Mouse (Mus musculus) urinary bladder, postnatal 14 days (tissue): Measurements from ENCODE around the gene Hsd11b2.

Experiments
- DNase-seq: peaks from one replicate; pipeline ENCODE4 v3.0.0; 2021; ENCODE audit warnings: low spot score

Hsd11b2 gene

DNA sequence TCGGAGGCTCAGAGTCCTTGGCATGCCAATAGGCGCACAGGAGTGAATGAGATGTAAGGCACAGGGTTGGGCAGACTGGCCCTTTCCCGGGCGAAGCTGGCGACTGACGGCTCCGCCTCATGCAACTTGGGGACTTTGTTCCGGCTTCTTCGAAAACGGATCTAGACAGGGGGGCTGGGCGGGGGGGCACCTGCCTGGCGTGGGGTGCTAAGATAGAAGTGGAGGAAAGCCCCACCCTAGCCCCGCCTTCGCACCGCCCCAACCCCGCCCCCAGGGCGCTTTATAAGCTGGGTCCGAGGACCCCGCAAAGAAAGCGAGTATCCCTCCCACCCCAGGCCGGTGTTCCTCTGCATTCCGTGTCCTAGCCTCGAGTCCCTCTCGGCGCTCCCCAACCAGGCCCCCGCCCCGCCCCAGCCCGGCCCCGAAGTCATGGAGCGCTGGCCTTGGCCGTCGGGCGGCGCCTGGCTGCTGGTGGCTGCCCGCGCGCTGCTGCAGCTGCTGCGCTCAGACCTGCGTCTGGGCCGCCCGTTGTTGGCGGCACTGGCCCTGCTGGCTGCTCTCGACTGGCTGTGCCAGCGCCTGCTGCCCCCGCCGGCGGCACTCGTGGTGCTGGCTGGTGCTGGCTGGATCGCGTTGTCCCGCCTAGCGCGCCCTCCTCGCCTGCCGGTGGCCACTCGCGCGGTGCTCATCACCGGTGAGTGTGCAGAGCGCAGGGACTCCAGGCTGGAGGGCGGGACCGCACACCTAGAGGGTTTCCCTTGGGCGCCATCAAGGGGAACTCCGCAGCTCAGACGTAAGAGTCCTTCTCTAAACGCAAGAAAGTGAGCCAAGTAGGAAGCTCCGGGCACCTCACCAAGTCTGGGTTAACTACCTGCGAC lies at the start of gene Hsd11b2:
Hsd11b2 (plus strand) TSS at position 320 of the 878 bp plus-strand sequence.
- DNase-seq = peak; percentile 42

DNA sequence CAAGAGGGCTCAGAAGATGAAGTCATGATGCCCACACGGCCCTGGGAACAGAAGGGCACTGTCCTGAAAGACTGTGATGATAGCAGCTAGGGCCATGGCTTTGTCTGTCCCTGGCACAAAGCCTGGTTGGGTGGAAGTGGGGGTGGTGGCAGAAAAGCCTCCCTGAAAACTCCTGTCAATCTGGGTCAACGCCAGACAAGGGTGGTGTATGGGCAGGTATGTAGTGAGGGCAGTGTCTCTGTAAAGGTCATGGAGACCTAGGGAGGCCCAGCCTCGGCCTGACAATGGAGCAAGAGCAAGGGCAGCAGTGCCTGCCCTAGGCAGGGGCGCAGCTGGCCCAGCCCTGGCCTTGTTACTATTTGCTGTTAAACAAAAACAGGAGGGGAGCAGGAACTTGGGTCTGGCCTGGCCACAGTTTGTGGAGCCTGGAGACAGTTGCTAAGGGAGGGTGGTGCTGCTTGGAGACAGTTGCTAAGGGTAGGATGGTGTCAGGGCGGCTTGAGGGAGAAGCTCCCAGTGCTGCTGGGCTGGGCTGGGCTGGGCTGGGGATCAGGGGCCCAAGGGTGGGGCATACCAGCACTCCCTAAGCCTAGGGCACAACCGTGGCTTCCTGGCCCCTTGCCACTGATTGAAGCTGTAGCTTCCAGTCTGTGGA lies 49.4 kb upstream of the Hsd11b2 start:
- no peak for DNase-seq

DNA sequence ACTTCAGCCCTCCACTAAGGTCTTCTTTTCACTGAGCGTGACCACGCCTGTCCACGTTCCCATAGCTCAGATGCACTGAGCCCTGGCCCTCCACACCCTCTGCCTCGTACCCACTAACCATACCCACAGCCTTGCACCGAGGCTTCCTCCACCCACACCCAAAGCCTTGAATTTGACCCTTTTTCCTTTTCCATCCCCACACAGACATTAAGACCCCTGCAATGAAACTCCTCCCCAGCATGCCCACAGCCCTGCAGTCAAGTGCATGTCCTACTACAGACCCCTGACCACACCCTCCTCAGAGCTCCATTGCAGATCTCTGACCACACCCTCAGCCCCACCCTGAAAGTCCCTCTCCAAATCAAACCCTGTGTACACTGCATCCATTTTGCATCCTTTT lies 48.7 kb upstream of the Hsd11b2 start:
- DNase-seq = no peak

DNA sequence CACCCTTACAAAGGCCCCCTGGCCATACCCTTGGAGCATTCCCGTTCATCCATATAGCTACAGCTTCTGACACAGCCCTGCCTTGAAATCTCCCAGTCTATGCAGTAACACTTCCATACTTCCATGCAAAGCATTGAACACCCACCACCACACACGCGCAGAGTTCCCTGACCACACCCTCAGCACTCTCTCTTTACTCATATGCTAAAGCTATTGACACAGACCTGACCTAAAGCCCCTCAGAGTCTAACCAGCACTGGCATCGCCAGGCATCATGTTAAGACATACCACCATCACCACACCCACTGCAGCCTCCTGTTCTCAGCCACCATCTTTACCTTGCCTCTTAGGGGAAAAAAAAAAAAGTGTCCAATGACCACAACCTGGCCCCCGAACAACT lies 48.3 kb upstream of the Hsd11b2 start:
- DNase-seq = no peak

DNA sequence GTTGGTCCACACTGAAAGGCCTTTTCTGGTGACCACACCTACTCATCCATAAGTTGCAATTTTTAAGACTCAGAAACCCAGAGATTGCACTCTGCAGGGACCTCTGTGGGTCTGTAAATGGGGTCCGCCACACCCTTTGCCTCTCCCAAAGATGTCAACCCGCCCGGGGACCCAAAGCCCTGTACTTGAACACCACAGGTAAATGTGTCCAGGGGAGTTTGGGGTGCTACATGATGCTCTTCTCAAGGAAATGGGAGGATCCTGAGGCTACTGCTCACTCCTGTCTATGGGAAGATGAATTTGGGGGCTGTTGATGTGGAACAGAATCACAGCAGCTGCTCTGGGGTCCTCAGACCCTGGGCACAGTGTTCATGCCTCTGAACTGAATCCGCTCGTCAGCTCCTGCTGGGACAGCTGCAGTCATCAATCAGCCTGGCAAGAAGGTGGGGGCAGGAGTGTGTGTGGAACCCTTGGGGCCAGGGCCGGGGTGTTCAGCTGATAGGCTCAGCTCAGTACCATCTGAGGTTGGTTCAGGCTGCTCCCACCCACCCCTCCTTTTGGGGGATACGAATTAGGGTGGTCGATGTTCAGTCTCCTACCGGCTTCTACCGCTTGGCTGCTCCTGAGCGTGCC lies 47.8 kb upstream of the Hsd11b2 start:
- DNase-seq = no peak

DNA sequence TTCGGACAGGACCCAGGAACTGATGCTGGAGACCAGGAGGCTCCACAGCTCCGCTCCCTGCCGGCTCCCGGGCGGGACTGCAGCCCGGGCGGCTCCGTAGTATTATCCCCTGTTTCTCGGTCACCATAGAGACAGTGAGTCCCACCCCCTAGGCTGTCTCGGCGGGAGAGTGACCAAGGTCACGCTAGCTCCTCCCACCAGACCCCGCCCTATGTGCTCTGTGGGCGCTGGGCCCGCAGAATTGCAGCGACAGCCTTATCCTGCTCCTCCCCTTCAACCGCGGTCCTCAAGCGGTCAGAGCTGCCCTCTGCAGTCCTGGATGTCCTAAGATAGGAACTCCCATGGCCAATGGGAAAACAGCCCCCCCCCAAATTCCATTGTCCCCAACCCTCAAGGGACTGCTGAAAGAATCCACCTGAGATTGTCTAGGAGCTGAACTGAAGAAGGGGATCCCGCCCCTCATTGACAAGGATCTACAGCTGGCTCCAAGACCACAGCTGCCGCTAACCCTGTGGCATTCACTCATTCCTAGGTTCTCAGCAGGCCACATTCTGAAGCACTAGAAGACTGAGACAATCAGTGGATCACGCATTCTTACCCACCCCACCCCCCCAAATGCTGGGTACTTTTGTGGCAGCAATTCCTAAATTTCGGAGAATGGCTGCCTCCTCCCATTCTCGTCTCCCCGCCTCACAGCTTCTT lies 47.1 kb upstream of the Hsd11b2 start, which contains the start of gene Tppp3:
Tppp3 (minus strand) TSS at position 213 of the 702 bp plus-strand sequence.
- DNase-seq = peak; percentile 91

DNA sequence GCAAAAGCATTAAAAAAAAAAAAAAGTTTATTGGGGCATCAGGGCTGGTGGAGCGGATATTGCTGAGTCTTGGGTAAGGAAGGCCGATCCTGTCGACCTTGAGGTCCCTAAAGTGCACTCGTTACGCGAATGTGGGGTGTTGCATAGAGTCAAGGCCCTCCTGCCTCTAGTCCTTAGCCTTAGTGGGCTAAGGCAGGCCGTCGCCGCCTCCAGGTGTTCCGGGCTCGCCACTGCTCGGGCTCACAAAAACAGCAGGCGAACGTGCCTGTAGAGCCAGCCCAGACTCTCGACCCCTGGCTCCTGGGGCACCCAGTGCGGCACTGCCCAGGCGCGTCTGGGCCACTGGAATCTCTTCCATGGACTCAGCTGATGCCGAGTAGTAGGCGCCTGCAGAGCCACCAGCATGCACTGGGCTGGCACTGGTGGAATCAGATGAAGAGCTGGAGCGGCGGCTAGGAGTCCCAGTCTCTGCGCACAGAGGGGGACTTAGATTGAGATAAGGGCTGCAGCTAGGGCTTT lies 46.1 kb upstream of the Hsd11b2 start:
- DNase-seq = no peak

DNA sequence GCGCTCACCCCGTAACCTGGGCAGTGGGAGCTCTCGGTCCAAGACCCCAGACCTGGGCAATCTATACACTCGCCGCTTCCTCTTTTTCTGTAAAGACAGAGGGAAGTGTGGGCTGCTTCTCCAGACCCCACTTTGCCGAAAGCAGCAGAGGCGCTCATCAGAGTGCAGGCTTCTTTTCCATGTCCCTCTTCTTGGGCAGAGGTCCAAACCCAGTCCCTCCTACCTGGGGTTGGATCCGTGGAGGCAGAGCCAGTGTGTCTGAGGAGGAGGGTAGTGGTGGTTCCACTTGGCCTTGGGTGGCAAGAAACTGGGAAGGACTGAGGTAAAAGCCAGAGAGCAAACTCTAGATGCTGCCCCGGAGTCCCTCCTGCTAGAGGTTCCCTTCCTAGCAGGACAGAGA lies 45.6 kb upstream of the Hsd11b2 start:
- DNase-seq = no peak

DNA sequence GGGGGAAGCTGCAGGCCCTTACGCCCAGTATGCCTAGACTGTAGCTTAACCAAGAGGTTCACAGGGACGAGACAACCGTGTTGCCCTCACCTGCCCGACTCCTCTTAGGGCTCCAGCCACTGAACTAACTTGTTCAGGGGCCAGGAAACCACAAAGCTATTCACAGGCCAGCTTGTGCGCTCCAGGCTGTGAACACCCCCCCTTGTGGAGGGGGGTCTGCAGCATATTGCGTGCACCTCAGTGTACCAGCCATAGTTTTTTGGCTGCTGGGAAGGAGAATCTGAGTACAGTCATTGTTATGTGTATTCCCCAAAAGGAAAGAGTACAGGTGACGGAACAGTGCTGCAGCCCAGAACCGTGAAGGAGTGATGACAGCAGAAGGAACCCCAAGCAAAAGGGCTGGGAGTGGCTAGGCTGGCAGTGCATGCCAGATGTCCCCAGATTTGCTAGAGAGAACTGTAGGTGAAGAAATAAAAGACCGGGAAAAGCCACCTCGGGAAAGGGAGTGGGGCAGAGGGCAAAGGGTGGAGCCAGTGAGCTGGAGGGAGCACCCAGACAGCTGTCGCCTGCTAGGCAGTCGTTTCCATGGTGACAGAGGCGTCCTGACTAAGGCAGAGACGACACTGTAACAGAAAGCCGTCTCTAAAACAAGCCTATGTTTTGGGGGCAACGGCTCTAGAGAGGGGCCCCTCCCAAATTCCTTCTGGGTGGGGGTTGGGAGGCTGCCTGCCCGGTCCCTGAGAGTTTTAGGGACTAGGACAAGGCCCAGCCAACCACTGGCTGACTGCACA lies 44.5 kb upstream of the Hsd11b2 start:
- no peak for DNase-seq

DNA sequence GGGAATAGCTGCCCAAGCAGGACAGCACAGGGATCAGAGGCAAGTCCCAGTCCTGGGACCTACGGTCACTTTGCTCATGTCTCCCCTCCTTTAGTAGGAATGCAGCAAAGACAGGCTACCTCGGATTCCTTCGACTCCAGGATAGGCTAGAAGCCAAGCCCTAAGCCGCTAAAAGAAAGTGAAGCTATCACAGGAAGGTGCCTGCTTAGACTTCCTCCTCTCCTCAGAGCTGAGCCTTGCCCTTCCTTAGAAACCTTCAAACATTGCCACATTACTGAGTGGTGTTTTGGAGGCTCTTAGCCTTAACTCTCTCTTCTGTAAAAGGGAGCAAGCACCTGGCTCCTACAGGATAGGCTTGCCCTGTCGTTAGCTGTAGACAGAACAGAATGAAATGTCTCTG lies 43.9 kb upstream of the Hsd11b2 start:
- no peak for DNase-seq

DNA sequence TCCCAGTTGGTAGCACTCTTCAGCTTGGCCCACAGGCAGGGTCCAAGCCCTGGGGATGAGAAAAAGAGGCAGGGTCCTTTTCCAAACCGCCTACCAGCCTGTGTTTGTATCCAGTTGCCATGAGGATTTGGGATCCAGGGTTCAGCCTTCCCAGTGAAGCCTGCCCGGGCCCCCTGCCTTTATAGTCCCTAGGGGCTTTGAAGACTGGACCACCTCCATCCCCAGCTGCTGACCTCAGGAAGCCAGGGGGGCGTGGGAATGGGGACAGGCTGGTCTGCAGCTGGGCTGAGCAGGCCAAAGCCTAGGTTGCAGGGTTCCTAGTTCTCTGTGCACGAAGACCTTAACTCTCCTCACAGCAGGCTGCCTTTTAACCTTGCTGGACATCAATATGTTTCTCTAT lies 43.3 kb upstream of the Hsd11b2 start:
- DNase-seq = no peak

DNA sequence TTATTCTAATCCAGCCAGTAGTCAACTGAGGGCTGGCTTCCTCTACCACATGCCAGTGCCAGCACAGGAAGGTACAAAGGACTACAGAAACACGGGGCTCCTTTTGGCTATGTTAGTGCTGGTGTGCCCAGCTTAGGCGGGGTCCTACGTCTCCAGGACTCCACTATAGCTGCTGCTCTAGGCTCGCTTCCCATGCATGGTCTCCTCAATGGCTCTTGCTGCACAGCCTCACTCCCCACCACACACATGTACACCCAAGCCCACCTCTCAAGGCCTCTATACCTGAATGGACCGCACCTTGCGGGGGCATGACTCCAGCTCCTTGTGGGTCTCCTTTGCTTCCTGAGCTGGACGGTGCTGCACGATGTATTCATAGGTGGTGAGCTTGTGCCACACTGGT lies 42.8 kb upstream of the Hsd11b2 start:
- no peak for DNase-seq

DNA sequence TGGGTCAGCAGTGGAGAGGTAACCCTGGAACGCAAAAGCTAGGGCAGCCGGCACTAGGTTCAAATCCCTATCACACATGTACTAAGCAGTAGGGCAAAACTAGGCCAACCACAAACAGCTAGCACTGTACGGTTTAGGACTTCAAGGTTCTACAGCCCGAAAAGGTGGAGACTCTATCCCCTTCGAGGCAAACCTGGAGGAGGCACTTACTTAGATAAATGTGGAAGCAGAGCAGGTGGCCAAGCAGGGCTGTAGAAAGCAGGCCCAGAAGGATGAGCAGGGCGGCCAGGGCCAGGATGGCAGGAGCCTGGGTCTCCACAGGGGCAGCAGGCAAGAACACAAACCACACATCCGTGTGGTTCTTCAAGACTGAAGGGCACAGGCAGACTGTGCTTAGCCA lies 42.4 kb upstream of the Hsd11b2 start:
- no peak for DNase-seq

DNA sequence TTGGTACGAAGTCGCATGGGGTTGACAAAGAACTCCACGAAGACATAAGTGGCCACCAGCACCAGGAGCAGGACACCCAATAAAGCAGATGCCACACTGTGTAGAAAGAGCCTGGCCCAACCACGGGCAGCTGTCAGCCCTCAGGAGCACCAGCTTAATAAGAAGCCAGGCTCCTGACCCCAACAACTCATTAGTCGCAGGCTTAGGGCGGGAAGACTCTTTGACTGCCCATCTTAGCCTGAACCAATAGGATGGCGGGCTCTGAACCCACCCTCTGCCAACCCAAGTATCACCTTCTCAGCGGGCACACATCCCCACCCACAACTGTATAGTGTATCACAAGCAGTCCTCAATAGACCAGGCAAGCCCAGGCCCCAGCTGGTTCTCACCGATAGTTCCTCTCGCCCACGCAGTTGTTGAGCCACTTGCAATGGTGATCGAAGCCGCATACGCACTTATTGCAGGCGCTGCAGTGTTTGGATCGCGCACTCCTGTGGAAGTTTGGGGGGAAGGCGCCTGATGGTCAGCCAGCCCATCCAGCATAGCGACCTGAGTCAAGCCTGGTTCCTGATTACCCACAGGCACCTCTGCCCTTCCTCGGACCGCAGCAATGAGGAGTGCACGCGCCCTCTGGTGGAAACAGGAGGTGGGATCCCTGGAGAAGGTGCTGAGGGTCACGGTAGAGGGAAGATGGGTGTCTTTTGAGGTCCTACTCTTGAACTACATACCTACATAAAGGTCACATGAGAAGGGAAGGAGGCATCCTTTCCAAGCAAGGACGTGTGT lies 41.7 kb upstream of the Hsd11b2 start:
- peak; percentile 57 for DNase-seq

DNA sequence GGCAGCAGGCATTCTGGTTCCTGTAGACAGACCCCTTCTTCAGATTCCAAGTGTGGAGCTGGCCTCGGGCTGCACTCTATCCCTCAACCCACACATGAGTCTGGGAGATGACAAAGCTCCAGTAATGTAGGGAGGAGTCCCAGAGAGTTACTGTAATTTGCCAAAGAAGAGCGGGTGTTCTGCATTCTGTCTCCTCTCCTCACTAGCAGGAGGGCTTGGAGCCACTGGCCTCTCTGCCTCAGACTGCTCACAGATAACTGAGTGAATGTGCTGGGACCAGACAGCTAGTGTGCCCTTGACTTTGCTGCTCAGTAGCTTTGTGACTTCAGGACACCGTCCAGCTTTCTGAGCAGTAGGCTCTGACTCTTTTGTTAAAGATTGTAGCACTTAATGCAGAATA lies 40.8 kb upstream of the Hsd11b2 start:
- DNase-seq = no peak

DNA sequence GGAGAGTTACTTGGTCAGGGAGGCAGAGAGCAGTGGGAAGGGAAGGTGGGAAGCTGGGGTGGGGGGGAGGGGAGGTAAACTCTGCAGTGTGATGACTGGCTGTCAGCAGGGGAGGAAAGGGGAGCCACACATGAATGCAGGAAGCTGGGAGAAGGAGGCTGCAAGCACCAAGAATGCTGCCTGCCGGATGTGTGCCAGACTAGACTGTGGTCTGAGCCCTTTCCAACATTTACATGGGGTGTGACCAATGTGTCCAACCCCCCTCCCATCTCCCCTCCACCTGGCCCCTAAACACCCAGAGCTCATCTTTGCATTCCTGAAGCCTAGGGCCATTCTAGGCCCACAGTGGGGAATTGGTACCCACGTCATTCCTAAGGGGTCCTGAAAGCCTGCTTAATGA lies 37.5 kb upstream of the Hsd11b2 start:
- no peak for DNase-seq

DNA sequence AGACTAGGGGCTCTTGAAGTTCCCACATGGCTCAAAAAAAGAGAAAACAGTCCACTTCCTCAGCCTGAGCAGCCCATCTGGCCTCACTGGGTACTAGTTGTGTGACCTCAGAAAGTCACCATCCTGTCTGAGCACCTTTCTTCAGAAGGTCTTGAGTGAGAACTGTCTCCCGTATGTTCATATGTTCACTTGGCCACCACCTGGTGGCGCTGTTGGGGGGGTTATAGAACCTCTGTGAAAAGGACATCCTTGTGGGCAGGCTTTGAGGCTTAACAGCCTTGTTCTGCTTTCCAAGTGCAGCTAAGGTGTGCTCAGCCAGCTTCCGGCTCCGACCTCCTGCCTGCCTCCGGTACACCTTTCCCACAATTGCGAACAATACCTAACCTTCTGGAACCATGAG lies 37.1 kb upstream of the Hsd11b2 start:
- no peak for DNase-seq

DNA sequence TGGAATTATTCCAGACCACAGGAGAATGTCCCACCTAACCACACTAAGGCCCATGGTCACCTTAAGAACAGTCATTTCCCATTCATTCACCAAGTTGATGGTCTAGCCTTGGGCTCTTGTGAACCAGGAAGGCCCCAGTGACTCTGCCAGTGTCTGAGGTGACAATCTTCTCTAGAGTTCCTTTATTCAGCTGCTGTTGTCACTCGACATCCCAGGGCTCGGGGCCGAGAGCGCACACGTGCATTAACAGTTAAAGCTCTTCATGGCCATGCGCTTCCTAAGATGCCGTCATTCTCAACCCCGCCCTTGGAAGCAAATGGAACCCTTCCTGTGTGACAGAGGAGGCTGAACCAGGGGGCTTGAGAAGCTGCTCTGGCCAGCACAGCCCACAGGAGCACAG lies 36.4 kb upstream of the Hsd11b2 start:
- DNase-seq = no peak

DNA sequence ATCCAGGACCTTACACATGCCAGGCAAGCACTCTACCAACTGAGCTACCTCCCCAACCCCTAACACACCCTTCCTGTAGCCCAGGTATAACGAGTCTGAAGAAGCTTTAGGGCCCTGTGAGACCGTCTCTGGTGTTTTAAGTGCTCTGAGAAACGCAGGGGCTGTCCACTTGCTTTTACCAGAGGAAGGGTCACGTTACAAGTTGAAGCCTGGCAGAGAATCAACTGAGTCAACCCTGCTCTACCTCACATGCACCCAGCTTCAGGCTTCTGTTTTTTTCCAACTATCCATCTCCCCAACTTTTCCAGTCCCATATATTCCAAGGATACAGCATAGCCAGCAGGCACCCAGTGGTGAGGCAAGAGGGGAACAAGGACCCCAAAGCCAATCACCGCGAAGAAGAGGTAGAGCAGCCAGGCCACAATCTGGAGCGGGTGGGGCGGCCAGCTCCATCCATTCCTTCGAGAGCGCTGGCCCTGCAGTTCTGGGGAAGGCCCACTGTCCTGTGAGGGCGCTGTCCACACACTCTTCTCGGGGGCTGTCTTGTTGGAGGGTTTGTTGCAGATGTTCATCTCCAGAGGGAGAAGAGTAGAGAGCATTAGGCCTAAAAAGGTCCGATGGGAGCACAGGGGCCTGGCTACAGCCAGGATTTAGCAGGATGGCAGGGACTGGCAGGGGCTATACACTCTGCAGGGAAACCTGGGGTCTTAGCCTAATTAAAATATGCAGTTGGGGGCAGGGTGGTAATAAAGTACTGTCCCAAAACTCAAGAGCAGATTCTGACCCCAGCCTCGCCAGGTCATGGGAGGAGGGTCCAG lies 35.1 kb upstream of the Hsd11b2 start:
- DNase-seq = peak; percentile 68

DNA sequence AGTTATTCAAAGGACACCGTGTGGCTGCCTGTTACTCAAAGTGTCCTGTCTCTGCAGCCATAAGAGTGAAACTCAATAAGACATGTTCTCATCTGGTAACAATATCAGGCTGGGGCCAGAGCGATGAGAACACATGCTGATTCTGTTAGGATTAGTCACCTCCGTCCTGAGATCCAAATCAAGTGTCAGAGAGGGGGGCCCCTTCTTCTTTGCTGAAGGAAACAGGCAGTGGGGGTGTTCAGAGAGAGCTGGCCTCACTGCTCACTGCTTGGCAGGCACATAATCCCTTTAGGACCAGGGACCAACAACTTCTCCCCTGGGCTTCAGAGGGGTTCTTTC lies 34.6 kb upstream of the Hsd11b2 start:
- no peak for DNase-seq
